Mouse (Mus musculus): ENCODE data around the gene Zbtb46. TPM values are rescaled to one million over a fixed set of nuclear protein-coding genes. Genes with fewer than 3 reads are reported as not detected.

Zbtb46 gene
- polyA plus RNA-seq, 1 experiment from 2014 or later, result 7.0 TPM

DNA sequence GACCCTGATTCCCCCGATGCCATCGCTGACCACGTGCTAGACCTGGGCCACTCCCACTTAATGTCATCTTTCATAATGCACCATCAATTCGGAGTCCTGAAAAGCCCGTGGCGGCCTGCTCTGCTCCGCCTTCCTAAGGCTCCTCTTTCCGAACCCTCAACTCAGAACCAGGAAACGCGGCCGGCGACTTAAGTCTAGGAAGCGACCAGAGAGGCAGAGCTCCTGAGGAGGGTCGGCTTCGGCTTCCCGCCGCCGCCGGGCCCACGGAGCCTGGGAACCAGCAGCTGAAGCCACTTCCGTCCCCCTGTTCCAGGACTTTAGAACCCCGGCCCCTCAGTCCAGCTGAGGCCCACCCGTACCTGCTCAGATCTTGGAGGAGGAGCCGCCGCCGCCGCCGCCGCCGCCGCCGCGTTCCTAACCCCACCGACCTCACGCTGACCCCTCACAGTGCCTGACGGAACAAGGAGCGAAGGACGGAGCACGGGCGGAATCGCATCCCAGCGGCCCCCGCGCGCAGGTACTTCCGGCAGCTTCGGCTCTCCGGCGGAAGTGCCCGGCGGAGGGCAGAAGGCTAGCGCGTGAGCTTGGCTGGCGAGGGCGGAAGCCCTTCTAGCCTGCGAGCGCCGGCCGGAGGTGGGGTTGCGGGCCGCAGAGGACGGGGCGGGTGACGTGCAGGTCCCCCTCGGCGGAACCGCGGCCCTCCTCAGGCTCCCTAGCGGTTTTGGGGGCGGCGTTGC is 94.2 kb downstream of the Zbtb46 start, which contains the start of the genes Zgpat and Arfrp1:
Gene Zgpat (plus strand): TSS at position 69 of the 737 bp plus-strand sequence.
Gene Arfrp1 (minus strand): TSS at position 545 of the 737 bp plus-strand sequence.
- Histone ChIP-seq H3K36me3 (ENCODE audit: control insufficient read depth, insufficient read depth) (peaks cover 7% of the 10 kb centered on the region), H3K4me2 (ENCODE audit: low read depth, low read length) (peak within 1 kb of the TSS; percentile 92), H3K27ac (ENCODE audit: low read length) (peak within 1 kb of the TSS; percentile 92), H3K27me3 (ENCODE audit: control insufficient read depth, insufficient read depth, low read depth, low read length) (no peaks in the 10 kb centered on the region), H3K9me3 (replicated peaks; ENCODE audit: control insufficient read depth, low read length) (no peaks in the 10 kb centered on the region), H3K4me3 (ENCODE audit: low read depth, low read length) (peak within 1 kb of the TSS; percentile 90), H3K4me1 (ENCODE audit: control insufficient read depth, low read depth, low read length) (peaks cover 25% of the 10 kb centered on the region), H3K9ac (ENCODE audit: low read depth, low read length) (peak within 1 kb of the TSS; percentile 85)
- under 1% methylated on average over 71 of the region's 71 CpGs for WGBS (ENCODE audit: insufficient replicate concordance)
- peak; percentile 92 for ATAC-seq (ENCODE audit: low read depth)

- H3K9ac ChIP-seq (ENCODE audit: low read depth, low read length), result peak overlapping the region; percentile 85
- peaks cover 4% of the 10 kb centered on the region; the same call in 1 of the 2 replicates for H3K36me3 ChIP-seq (ENCODE audit: control insufficient read depth, insufficient read depth)
- H3K4me3 ChIP-seq (ENCODE audit: low read depth, low read length), result peak overlapping the region; percentile 90
- H3K27me3 ChIP-seq (ENCODE audit: control insufficient read depth, insufficient read depth, low read depth, low read length), result no peaks in the 10 kb centered on the region
- H3K9me3 ChIP-seq (replicated peaks; ENCODE audit: control insufficient read depth, low read length), result no peaks in the 10 kb centered on the region
- H3K4me2 ChIP-seq (ENCODE audit: low read depth, low read length), result peak overlapping the region; percentile 92
- peaks cover 25% of the 10 kb centered on the region for H3K4me1 ChIP-seq (ENCODE audit: control insufficient read depth, low read depth, low read length)
- 8% methylated on average over 14 of the region's 14 CpGs for WGBS (ENCODE audit: insufficient replicate concordance)
- ATAC-seq (ENCODE audit: low read depth), result no peak
- no peak overlapping the region for H3K27ac ChIP-seq (ENCODE audit: low read length)
Observed at GRCm38 (mm10) chr2:181364487-181364859, 94.8 kb downstream of the Zbtb46 start.

DNA sequence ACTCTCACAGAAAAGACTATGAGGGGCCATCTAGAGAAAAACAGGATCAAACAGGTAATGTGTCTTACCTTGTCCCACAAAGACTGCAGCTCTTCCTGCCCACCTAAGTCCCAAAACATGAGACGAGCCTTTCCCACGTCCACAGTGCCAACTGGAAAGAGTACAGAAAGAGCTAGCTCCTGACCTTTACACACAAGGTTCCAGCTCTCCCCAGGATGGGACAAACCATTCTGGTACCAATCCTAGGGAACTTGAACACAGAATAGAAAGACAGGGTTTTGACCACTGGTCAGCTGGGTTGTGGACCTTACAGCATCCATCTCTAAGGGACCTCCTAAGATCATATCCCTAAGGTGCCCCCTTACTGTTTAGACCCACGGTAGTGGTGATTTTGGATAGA is 95.3 kb downstream of the Zbtb46 start:
- H3K9ac ChIP-seq (ENCODE audit: low read depth, low read length), result peak overlapping the region; percentile 85
- peaks cover 25% of the 10 kb centered on the region for H3K4me1 ChIP-seq (ENCODE audit: control insufficient read depth, low read depth, low read length)
- no peaks in the 10 kb centered on the region for H3K9me3 ChIP-seq (replicated peaks; ENCODE audit: control insufficient read depth, low read length)
- peak overlapping the region; percentile 92 for H3K4me2 ChIP-seq (ENCODE audit: low read depth, low read length)
- 66% methylated on average over 3 of the region's 3 CpGs for WGBS (ENCODE audit: insufficient replicate concordance)
- no peaks in the 10 kb centered on the region for H3K27me3 ChIP-seq (ENCODE audit: control insufficient read depth, insufficient read depth, low read depth, low read length)
- H3K4me3 ChIP-seq (ENCODE audit: low read depth, low read length), result peak overlapping the region; percentile 90
- H3K36me3 ChIP-seq (ENCODE audit: control insufficient read depth, insufficient read depth), result peaks cover 9% of the 10 kb centered on the region; the same call in 1 of the 2 replicates
- H3K27ac ChIP-seq (ENCODE audit: low read length), result no peak overlapping the region
- no peak for ATAC-seq (ENCODE audit: low read depth)

DNA sequence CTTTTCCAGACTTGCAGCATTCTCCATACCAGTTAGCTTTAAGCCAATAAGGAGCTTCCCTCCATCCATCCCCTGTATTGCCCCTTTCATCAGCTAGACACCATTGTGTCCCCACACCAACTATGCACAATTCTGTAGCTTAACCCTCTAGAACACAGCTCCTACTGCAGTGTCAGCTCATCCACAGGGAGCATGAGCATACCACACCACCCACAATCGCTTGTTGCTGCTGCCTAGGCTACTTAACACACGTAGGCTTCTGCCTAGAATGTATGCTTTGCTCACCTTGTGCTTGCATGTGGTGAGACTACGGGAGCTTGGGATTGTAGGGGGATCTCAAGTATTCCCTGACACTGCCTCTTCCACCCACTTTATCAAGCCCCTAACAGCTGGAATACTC is 102.4 kb downstream of the Zbtb46 start:
- no peak overlapping the region for H3K4me3 ChIP-seq (ENCODE audit: low read depth, low read length)
- no peak overlapping the region for H3K9ac ChIP-seq (ENCODE audit: low read depth, low read length)
- H3K4me1 ChIP-seq (ENCODE audit: control insufficient read depth, low read depth, low read length), result no peaks in the 10 kb centered on the region
- H3K4me2 ChIP-seq (ENCODE audit: low read depth, low read length), result no peak overlapping the region
- peaks cover 22% of the 10 kb centered on the region for H3K36me3 ChIP-seq (ENCODE audit: control insufficient read depth, insufficient read depth)
- no peak overlapping the region for H3K27ac ChIP-seq (ENCODE audit: low read length)
- no peaks in the 10 kb centered on the region for H3K9me3 ChIP-seq (replicated peaks; ENCODE audit: control insufficient read depth, low read length)
- no peak for ATAC-seq (ENCODE audit: low read depth)
- no peaks in the 10 kb centered on the region for H3K27me3 ChIP-seq (ENCODE audit: control insufficient read depth, insufficient read depth, low read depth, low read length)
- WGBS (ENCODE audit: insufficient replicate concordance), result 78% methylated on average over 3 of the region's 3 CpGs

- Histone ChIP-seq H3K36me3 (ENCODE audit: control insufficient read depth, insufficient read depth) (peaks cover 14% of the 10 kb centered on the region), H3K4me2 (ENCODE audit: low read depth, low read length) (no peak overlapping the region), H3K27ac (ENCODE audit: low read length) (no peak overlapping the region), H3K9me3 (replicated peaks; ENCODE audit: control insufficient read depth, low read length) (no peaks in the 10 kb centered on the region), H3K4me3 (ENCODE audit: low read depth, low read length) (no peak overlapping the region), H3K27me3 (ENCODE audit: control insufficient read depth, insufficient read depth, low read depth, low read length) (no peaks in the 10 kb centered on the region), H3K9ac (ENCODE audit: low read depth, low read length) (no peak overlapping the region), H3K4me1 (ENCODE audit: control insufficient read depth, low read depth, low read length) (no peaks in the 10 kb centered on the region)
- ATAC-seq (ENCODE audit: low read depth), result no peak
- WGBS (ENCODE audit: insufficient replicate concordance), result 84% methylated on average over 6 of the region's 6 CpGs
Observed at GRCm38 (mm10) chr2:181342766-181343165, 116.5 kb downstream of the Zbtb46 start.

DNA sequence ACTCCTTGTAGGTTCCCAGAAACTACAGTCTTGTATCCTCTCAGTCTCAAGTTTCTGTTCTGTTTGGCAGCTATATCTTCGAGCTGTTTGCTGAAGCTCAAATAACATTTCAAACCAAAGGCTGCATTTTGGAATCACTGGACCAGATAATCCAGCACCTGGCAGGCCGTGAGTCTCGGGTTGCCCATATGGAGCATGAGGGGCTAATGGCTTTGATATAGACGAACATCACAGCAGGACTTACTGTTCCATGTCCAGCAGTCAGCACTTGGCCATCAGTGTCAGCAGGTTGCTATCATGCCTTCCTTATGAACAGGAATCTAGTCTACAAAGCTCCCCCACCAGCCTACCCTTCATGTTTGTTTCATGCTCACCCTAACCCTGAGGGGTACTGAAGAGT is 118.8 kb downstream of the Zbtb46 start:
- Histone ChIP-seq H3K4me1 (ENCODE audit: control insufficient read depth, low read depth, low read length) (no peaks in the 10 kb centered on the region), H3K27ac (ENCODE audit: low read length) (no peak overlapping the region), H3K9me3 (replicated peaks; ENCODE audit: control insufficient read depth, low read length) (no peaks in the 10 kb centered on the region), H3K27me3 (ENCODE audit: control insufficient read depth, insufficient read depth, low read depth, low read length) (no peaks in the 10 kb centered on the region), H3K9ac (ENCODE audit: low read depth, low read length) (no peak overlapping the region), H3K36me3 (ENCODE audit: control insufficient read depth, insufficient read depth) (peaks cover 21% of the 10 kb centered on the region), H3K4me3 (ENCODE audit: low read depth, low read length) (no peak overlapping the region), H3K4me2 (ENCODE audit: low read depth, low read length) (no peak overlapping the region)
- 79% methylated on average over 4 of the region's 4 CpGs for WGBS (ENCODE audit: insufficient replicate concordance)
- ATAC-seq (ENCODE audit: low read depth), result no peak

Other genes starting within 250 kb of the Zbtb46 start
- 0.51 and 0.54 TPM in 2 replicates for gene Srms, start 246.2 kb downstream of the Zbtb46 start, polyA plus RNA-seq (2015; fragmentation: Nextera tagmentation; extraction: Ambion mirVana)
- gene Fndc11, start 239.4 kb downstream of the Zbtb46 start, polyA plus RNA-seq (2015; fragmentation: Nextera tagmentation; extraction: Ambion mirVana), result 0.15 and 0.33 TPM in 2 replicates
- 2.6 and 3.2 TPM in 2 replicates for gene Helz2, start 217.4 kb downstream of the Zbtb46 start, polyA plus RNA-seq (2015; fragmentation: Nextera tagmentation; extraction: Ambion mirVana)
- 9.4 and 9.8 TPM in 2 replicates for gene Gmeb2, start 171.4 kb downstream of the Zbtb46 start, polyA plus RNA-seq (2015; fragmentation: Nextera tagmentation; extraction: Ambion mirVana)
- 0.08 and 0.32 TPM in 2 replicates for gene Stmn3, start 144.9 kb downstream of the Zbtb46 start, polyA plus RNA-seq (2015; fragmentation: Nextera tagmentation; extraction: Ambion mirVana)
- gene Rtel1, start 139.7 kb downstream of the Zbtb46 start, polyA plus RNA-seq (2015; fragmentation: Nextera tagmentation; extraction: Ambion mirVana), result 19.7 and 21.0 TPM in 2 replicates
- 8.8 and 10.5 TPM in 2 replicates for gene Zgpat, start 94.5 kb downstream of the Zbtb46 start, polyA plus RNA-seq (2015; fragmentation: Nextera tagmentation; extraction: Ambion mirVana)
- 17.1 and 20.7 TPM in 2 replicates for gene Arfrp1, start 94.0 kb downstream of the Zbtb46 start, polyA plus RNA-seq (2015; fragmentation: Nextera tagmentation; extraction: Ambion mirVana)
- gene Lime1, start 79.3 kb downstream of the Zbtb46 start, polyA plus RNA-seq (2015; fragmentation: Nextera tagmentation; extraction: Ambion mirVana), result 4.7 and 6.3 TPM in 2 replicates
- gene Abhd16b, start 33.8 kb upstream of the Zbtb46 start, polyA plus RNA-seq (2015; fragmentation: Nextera tagmentation; extraction: Ambion mirVana), result 0.09 TPM in 1 of 2 replicates, not detected in the other
- 62.7 and 69.3 TPM in 2 replicates for gene Tpd52l2, start 37.7 kb upstream of the Zbtb46 start, polyA plus RNA-seq (2015; fragmentation: Nextera tagmentation; extraction: Ambion mirVana)
- gene Dnajc5, start 61.1 kb upstream of the Zbtb46 start, polyA plus RNA-seq (2015; fragmentation: Nextera tagmentation; extraction: Ambion mirVana), result 26.4 and 27.3 TPM in 2 replicates
- 21.0 and 23.6 TPM in 2 replicates for gene Uckl1, start 125.5 kb upstream of the Zbtb46 start, polyA plus RNA-seq (2015; fragmentation: Nextera tagmentation; extraction: Ambion mirVana)
- 24.2 and 25.0 TPM in 2 replicates for gene Prpf6, start 132.4 kb upstream of the Zbtb46 start, polyA plus RNA-seq (2015; fragmentation: Nextera tagmentation; extraction: Ambion mirVana)
- 6.2 and 7.6 TPM in 2 replicates for gene Zfp512b, start 133.4 kb upstream of the Zbtb46 start, polyA plus RNA-seq (2015; fragmentation: Nextera tagmentation; extraction: Ambion mirVana)
- 1.7 and 2.3 TPM in 2 replicates for gene Samd10, start 139.8 kb upstream of the Zbtb46 start, polyA plus RNA-seq (2015; fragmentation: Nextera tagmentation; extraction: Ambion mirVana)
- gene Gm29797, start 197.6 kb upstream of the Zbtb46 start, polyA plus RNA-seq (2015; fragmentation: Nextera tagmentation; extraction: Ambion mirVana), result 0.19 TPM in 1 of 2 replicates, not detected in the other
- gene Sox18, start 212.2 kb upstream of the Zbtb46 start, polyA plus RNA-seq (2015; fragmentation: Nextera tagmentation; extraction: Ambion mirVana), result 6.9 TPM in 2 replicates
- 1.9 TPM in 2 replicates for gene Tcea2, start 220.9 kb upstream of the Zbtb46 start, polyA plus RNA-seq (2015; fragmentation: Nextera tagmentation; extraction: Ambion mirVana)
- 19.0 and 19.7 TPM in 2 replicates for gene Rgs19, start 234.6 kb upstream of the Zbtb46 start, polyA plus RNA-seq (2015; fragmentation: Nextera tagmentation; extraction: Ambion mirVana)
- gene Lkaaear1, start 239.0 kb upstream of the Zbtb46 start, polyA plus RNA-seq (2015; fragmentation: Nextera tagmentation; extraction: Ambion mirVana), result not detected in 2 replicates

Measured in liver, embryonic 16.5 days (tissue).